Mouse (Mus musculus) lung, adult 2 months (tissue): ENCODE measurements around the gene Figla.

Source experiments
- CTCF ChIP-seq: fragments of 200-500 bp; IDR thresholded peaks from 2 replicates; pipeline ENCODE4 v1.5.1; 2011; ENCODE audit warnings: mild to moderate bottlenecking, low read length, control low read depth; ENCODE audit not compliant: insufficient read depth
- POLR2A ChIP-seq: fragments of 200-500 bp; IDR thresholded peaks from 2 replicates; pipeline ENCODE4 v1.6.1; 2011; ENCODE audit warnings: low read depth, mild to moderate bottlenecking, control low read depth, low read length, borderline replicate concordance; ENCODE audit errors: extremely low read depth

DNA sequence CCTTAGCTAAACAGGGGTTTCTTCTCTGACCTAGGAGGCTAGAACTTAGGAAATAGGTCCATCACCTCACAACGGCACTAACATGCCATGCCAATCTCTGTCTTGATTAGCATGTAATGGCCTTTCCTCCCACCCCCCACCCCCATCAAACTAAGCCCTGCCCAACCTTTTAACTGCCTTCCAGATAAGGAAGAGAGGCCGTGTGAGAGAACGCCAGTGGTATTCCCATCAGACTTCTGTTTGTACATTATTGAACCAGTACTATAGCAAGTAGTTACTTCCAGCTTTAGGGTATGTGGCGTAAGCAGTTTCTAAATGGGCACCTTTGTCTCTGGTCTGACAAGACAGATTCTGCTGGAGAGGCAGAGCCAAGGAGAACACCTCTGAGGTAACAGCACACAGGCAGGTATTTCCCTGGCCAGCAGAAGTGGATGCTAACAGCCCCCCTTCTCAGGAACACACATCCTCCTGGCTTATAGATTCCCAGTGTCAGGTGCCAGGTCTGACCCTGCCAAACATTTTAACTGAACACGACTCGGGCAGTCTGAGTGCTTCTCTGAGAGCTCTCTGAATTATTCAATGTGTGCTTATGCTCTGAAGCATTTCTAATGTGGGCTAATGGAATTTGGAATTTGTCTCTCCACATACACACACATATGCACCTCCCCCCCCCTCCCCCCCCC lies 34.8 kb downstream of the Figla start:
- TF ChIP-seq POLR2A (no peak), CTCF (no peak)
